Mouse (Mus musculus) erythroblast, embryonic 14.5 days (primary cell): ENCODE measurements around the gene Pard3. TPM values are rescaled to one million over a fixed set of nuclear protein-coding genes. Genes with fewer than 3 reads are reported as not detected.

Experiments used
- H3K27me3 ChIP-seq: 2 replicates; pipeline ENCODE4 v1.6.1; 2012; ENCODE audit warnings: inconsistent platforms; ENCODE audit not compliant: control insufficient read depth
- H3K36me3 ChIP-seq: 2 replicates; pipeline ENCODE4 v1.6.1; 2012; ENCODE audit warnings: mild to moderate bottlenecking, inconsistent platforms; ENCODE audit not compliant: control insufficient read depth
- H3K4me1 ChIP-seq: 2 replicates; pipeline ENCODE4 v1.6.1; 2012; ENCODE audit warnings: inconsistent platforms; ENCODE audit not compliant: control insufficient read depth
- H3K4me3 ChIP-seq: replicated peaks from 2 replicates; pipeline ENCODE3; 2012; ENCODE audit warnings: moderate library complexity, mild to moderate bottlenecking, inconsistent platforms
- H3K9me3 ChIP-seq: 2 replicates; pipeline ENCODE4 v1.6.1; 2012; ENCODE audit warnings: low read length, inconsistent platforms, mixed read lengths; ENCODE audit not compliant: control insufficient read depth
- GATA1 ChIP-seq: IDR thresholded peaks from 2 replicates; pipeline ENCODE4 v1.6.1; 2012; ENCODE audit warnings: low read length, inconsistent platforms, mixed read lengths
- TAL1 ChIP-seq: IDR thresholded peaks from 3 replicates; pipeline ENCODE4 v1.6.1; 2012; ENCODE audit warnings: low read length, inconsistent platforms, mixed read lengths
- polyA plus RNA-seq: library from polyadenylated mRNA; stranded (reverse); fragments of >175 nt; gene quantifications from 2 replicates; pipeline ENCODE4 v1.2.3, GENCODE M21; 2012

The Pard3 gene
- polyA plus RNA-seq, 1 experiment: 0.02 TPM

GRCm38 (mm10) chr8:127531866-127532265, 468.2 kb downstream of the Pard3 start:
- H3K36me3 ChIP-seq: no peaks in the 10 kb centered on the region
- no peaks in the 10 kb centered on the region for H3K27me3 ChIP-seq
- H3K9me3 ChIP-seq: no peaks in the 10 kb centered on the region
- H3K4me1 ChIP-seq: no peaks in the 10 kb centered on the region
- no peak overlapping the region for H3K4me3 ChIP-seq
- TF ChIP-seq TAL1: no peak
- TF ChIP-seq GATA1: no peak

- Histone ChIP-seq H3K9me3 (no peaks in the 10 kb centered on the region), H3K4me3 (no peak overlapping the region), H3K27me3 (no peaks in the 10 kb centered on the region), H3K4me1 (no peaks in the 10 kb centered on the region), H3K36me3 (no peaks in the 10 kb centered on the region)
- TF ChIP-seq GATA1 (no peak), TAL1 (no peak)
These were observed 471.1 kb downstream of the Pard3 start for GRCm38 (mm10) chr8:127534789-127535188.

- Histone ChIP-seq H3K36me3 (no peaks in the 10 kb centered on the region), H3K4me3 (no peak overlapping the region), H3K9me3 (no peaks in the 10 kb centered on the region), H3K27me3 (no peaks in the 10 kb centered on the region), H3K4me1 (no peaks in the 10 kb centered on the region)
- TF ChIP-seq GATA1 (no peak), TAL1 (no peak)
These were observed 471.6 kb downstream of the Pard3 start for GRCm38 (mm10) chr8:127535192-127535845.

GRCm38 (mm10) chr8:127535846-127536220, 472.1 kb downstream of the Pard3 start:
- H3K9me3 ChIP-seq: no peaks in the 10 kb centered on the region
- no peak overlapping the region for H3K4me3 ChIP-seq
- no peaks in the 10 kb centered on the region for H3K4me1 ChIP-seq
- TF ChIP-seq GATA1 (no peak), TAL1 (no peak)
- H3K27me3 ChIP-seq: no peaks in the 10 kb centered on the region
- no peaks in the 10 kb centered on the region for H3K36me3 ChIP-seq

GRCm38 (mm10) chr8:127539803-127540202, 476.1 kb downstream of the Pard3 start:
- Histone ChIP-seq H3K4me3 (no peak overlapping the region), H3K36me3 (no peaks in the 10 kb centered on the region), H3K9me3 (no peaks in the 10 kb centered on the region), H3K27me3 (no peaks in the 10 kb centered on the region), H3K4me1 (0 out of 2 replicates have a peak, but pooled peaks cover 2% of the 10 kb centered on the region)
- TF ChIP-seq GATA1 (no peak), TAL1 (no peak)

- Histone ChIP-seq H3K4me1 (0 out of 2 replicates have a peak, but pooled peaks cover 2% of the 10 kb centered on the region), H3K27me3 (no peaks in the 10 kb centered on the region), H3K9me3 (no peaks in the 10 kb centered on the region), H3K36me3 (no peaks in the 10 kb centered on the region), H3K4me3 (no peak overlapping the region)
- TF ChIP-seq GATA1: no peak
- no peak for TF ChIP-seq TAL1
These were observed 476.6 kb downstream of the Pard3 start for GRCm38 (mm10) chr8:127540273-127540672.

GRCm38 (mm10) chr8:127542162-127542561, 478.5 kb downstream of the Pard3 start:
- Histone ChIP-seq H3K36me3 (no peaks in the 10 kb centered on the region), H3K4me3 (no peak overlapping the region), H3K4me1 (0 out of 2 replicates have a peak, but pooled peaks cover 2% of the 10 kb centered on the region), H3K27me3 (no peaks in the 10 kb centered on the region), H3K9me3 (no peaks in the 10 kb centered on the region)
- TF ChIP-seq TAL1: no peak
- no peak for TF ChIP-seq GATA1

- no peaks in the 10 kb centered on the region for H3K9me3 ChIP-seq
- H3K36me3 ChIP-seq: no peaks in the 10 kb centered on the region
- H3K4me3 ChIP-seq: no peak overlapping the region
- no peaks in the 10 kb centered on the region for H3K27me3 ChIP-seq
- 0 out of 2 replicates have a peak, but pooled peaks cover 2% of the 10 kb centered on the region for H3K4me1 ChIP-seq
- TF ChIP-seq TAL1 (no peak), GATA1 (no peak)
These were observed 480.0 kb downstream of the Pard3 start for GRCm38 (mm10) chr8:127543676-127544075.

- no peaks in the 10 kb centered on the region for H3K9me3 ChIP-seq
- no peaks in the 10 kb centered on the region for H3K27me3 ChIP-seq
- H3K4me3 ChIP-seq: no peak overlapping the region
- no peaks in the 10 kb centered on the region for H3K36me3 ChIP-seq
- TF ChIP-seq TAL1: no peak
- TF ChIP-seq GATA1: no peak
- H3K4me1 ChIP-seq: 0 out of 2 replicates have a peak, but pooled peaks cover 2% of the 10 kb centered on the region
These were observed 482.5 kb downstream of the Pard3 start for GRCm38 (mm10) chr8:127546161-127546560.

GRCm38 (mm10) chr8:127550928-127551327, 487.2 kb downstream of the Pard3 start:
- Histone ChIP-seq H3K36me3 (no peaks in the 10 kb centered on the region), H3K4me1 (peaks cover 4% of the 10 kb centered on the region), H3K9me3 (no peaks in the 10 kb centered on the region), H3K27me3 (no peaks in the 10 kb centered on the region), H3K4me3 (no peak overlapping the region)
- TF ChIP-seq GATA1 (no peak), TAL1 (no peak)
